Mouse (Mus musculus) lung, embryonic 14.5 days (tissue): ENCODE data around the gene Mgll. TPM values are rescaled to one million over a fixed set of nuclear protein-coding genes. Genes with fewer than 3 reads are reported as not detected.

Source experiments
- ATAC-seq: fragments of 200-750 bp; cut with Nextera tagmentation; 2 replicates; pipeline ENCODE4 v1.8.0; 2017; ENCODE audit warnings: mild to moderate bottlenecking, moderate TSS enrichment, moderate library complexity; ENCODE audit not compliant: insufficient read depth
- DNase-seq: peaks from one replicate; pipeline ENCODE4 v3.0.0-alpha.2; 2015
- H3K27ac ChIP-seq: fragments of 300-500 bp; sonication (generic); 2 replicates; pipeline ENCODE4 v1.5.1; 2014; ENCODE audit warnings: low read depth, mild to moderate bottlenecking, moderate library complexity
- H3K27me3 ChIP-seq: fragments of 300-500 bp; sonication (generic); 2 replicates; pipeline ENCODE4 v1.6.1; 2014; ENCODE audit warnings: low read length, control low read depth; ENCODE audit not compliant: insufficient read depth
- H3K36me3 ChIP-seq: fragments of 300-500 bp; sonication (generic); 2 replicates; pipeline ENCODE4 v1.6.1; 2014; ENCODE audit warnings: control low read depth; ENCODE audit not compliant: insufficient read depth
- H3K4me1 ChIP-seq: fragments of 300-500 bp; sonication (generic); 2 replicates; pipeline ENCODE4 v1.6.1; 2014; ENCODE audit warnings: antibody characterized with exemption, control low read depth; ENCODE audit not compliant: insufficient read depth
- H3K4me2 ChIP-seq: fragments of 300-500 bp; sonication (generic); 2 replicates; pipeline ENCODE4 v1.6.1; 2014; ENCODE audit warnings: mild to moderate bottlenecking
- H3K4me3 ChIP-seq: fragments of 300-500 bp; sonication (generic); 2 replicates; pipeline ENCODE4 v1.5.1; 2014; ENCODE audit warnings: low read depth, low read length
- H3K9ac ChIP-seq: fragments of 300-500 bp; sonication (generic); 2 replicates; pipeline ENCODE4 v1.6.1; 2014
- H3K9me3 ChIP-seq: fragments of 300-500 bp; sonication (generic); 2 replicates; pipeline ENCODE4 v1.6.1; 2016; ENCODE audit warnings: low read depth, low read length, control low read depth
- CTCF ChIP-seq: IDR thresholded peaks from 2 replicates; pipeline ENCODE4 v1.5.1; 2016; ENCODE audit warnings: antibody characterized with exemption, low read depth
- WGBS: fragments of 180-500 bp; shearing (Covaris S2); extraction: QIAGEN DNeasy Blood & Tissue Kit; methylation state at CpG from one replicate; pipeline ENCODE4 v1.1.7; 2014; 5-methylcytosine and 5-hydroxymethylcytosine counted together
- polyA plus RNA-seq: library from polyadenylated mRNA; unstranded; fragments of >200 nt; fragmentation: Nextera tagmentation; extraction: Ambion mirVana; gene quantifications from 2 replicates; pipeline ENCODE4 v1.2.1, GENCODE M21; 2014

The Mgll gene
- polyA plus RNA-seq, 1 experiment from 2014 or later = 71.5 TPM

GRCm38 (mm10) chr6:88809091-88810037 is 85.2 kb downstream of the Mgll start:
- Histone ChIP-seq H3K9ac (no peak overlapping the region), H3K4me3 (no peak overlapping the region), H3K36me3 (0 out of 2 replicates have a peak, but pooled peaks cover 7% of the 10 kb centered on the region), H3K9me3 (no peaks in the 10 kb centered on the region), H3K27me3 (no peaks in the 10 kb centered on the region), H3K4me2 (no peak overlapping the region), H3K27ac (peak overlapping the region; percentile 30; the same call in 1 of the 2 replicates), H3K4me1 (peaks cover 7% of the 10 kb centered on the region; the same call in 1 of the 2 replicates)
- DNase-seq (peak; percentile 67), ATAC-seq (peak; percentile 46; the same call in 1 of the 2 replicates)
- WGBS = 32% methylated on average over 23 of the region's 23 CpGs
- no peak for TF ChIP-seq CTCF

GRCm38 (mm10) chr6:88810291-88810690 is 86.1 kb downstream of the Mgll start:
- Histone ChIP-seq H3K27ac (no peak overlapping the region; the same call in 1 of the 2 replicates), H3K4me3 (no peak overlapping the region), H3K4me2 (no peak overlapping the region), H3K9ac (no peak overlapping the region), H3K4me1 (peaks cover 7% of the 10 kb centered on the region; the same call in 1 of the 2 replicates), H3K27me3 (no peaks in the 10 kb centered on the region), H3K9me3 (no peaks in the 10 kb centered on the region), H3K36me3 (0 out of 2 replicates have a peak, but pooled peaks cover 7% of the 10 kb centered on the region)
- no peak for TF ChIP-seq CTCF
- peak; percentile 47 for DNase-seq
- 46% methylated on average over 3 of the region's 3 CpGs for WGBS
- 0 out of 2 replicates have a peak, but pooled peaks have one; percentile 14 for ATAC-seq

- DNase-seq (no peak), ATAC-seq (no peak)
- Histone ChIP-seq H3K27ac (peak overlapping the region; percentile 73; the same call in 1 of the 2 replicates), H3K4me2 (no peak overlapping the region), H3K4me1 (peaks cover 7% of the 10 kb centered on the region; the same call in 1 of the 2 replicates), H3K9me3 (no peaks in the 10 kb centered on the region), H3K9ac (no peak overlapping the region), H3K27me3 (no peaks in the 10 kb centered on the region), H3K36me3 (0 out of 2 replicates have a peak, but pooled peaks cover 7% of the 10 kb centered on the region), H3K4me3 (no peak overlapping the region)
- WGBS = 23% methylated on average over 7 of the region's 7 CpGs
- no peak for TF ChIP-seq CTCF
These were observed 87.2 kb downstream of the Mgll start for GRCm38 (mm10) chr6:88811396-88811795.

GRCm38 (mm10) chr6:88811880-88812400 is 87.7 kb downstream of the Mgll start:
- TF ChIP-seq CTCF = no peak
- 41% methylated on average over 7 of the region's 7 CpGs for WGBS
- H3K4me3 ChIP-seq = no peak overlapping the region
- peak overlapping the region; percentile 73 for H3K27ac ChIP-seq
- no peak overlapping the region for H3K4me2 ChIP-seq
- ATAC-seq (no peak), DNase-seq (peak; percentile 45)
- peaks cover 7% of the 10 kb centered on the region; the same call in 1 of the 2 replicates for H3K4me1 ChIP-seq
- 0 out of 2 replicates have a peak, but pooled peaks cover 7% of the 10 kb centered on the region for H3K36me3 ChIP-seq
- H3K9ac ChIP-seq = no peak overlapping the region
- H3K9me3 ChIP-seq = no peaks in the 10 kb centered on the region
- H3K27me3 ChIP-seq = no peaks in the 10 kb centered on the region

- ATAC-seq = no peak
- Histone ChIP-seq H3K27me3 (no peaks in the 10 kb centered on the region), H3K36me3 (0 out of 2 replicates have a peak, but pooled peaks cover 7% of the 10 kb centered on the region), H3K9me3 (no peaks in the 10 kb centered on the region), H3K9ac (no peak overlapping the region), H3K4me1 (peaks cover 7% of the 10 kb centered on the region; the same call in 1 of the 2 replicates), H3K4me3 (no peak overlapping the region), H3K4me2 (no peak overlapping the region), H3K27ac (no peak overlapping the region)
- WGBS = 81% methylated on average over 3 of the region's 3 CpGs
- peak; percentile 76 for TF ChIP-seq CTCF
- DNase-seq = peak; percentile 82
These were observed 88.7 kb downstream of the Mgll start for GRCm38 (mm10) chr6:88812886-88813285.

GRCm38 (mm10) chr6:88813832-88814231 is 89.6 kb downstream of the Mgll start:
- 0 out of 2 replicates have a peak, but pooled peaks cover 1% of the 10 kb centered on the region for H3K4me1 ChIP-seq
- WGBS = 63% methylated on average over 10 of the region's 10 CpGs

More at GRCm38 (mm10) chr6:88813832-88814231, 89.6 kb downstream of the Mgll start:
- no peak overlapping the region for H3K4me2 ChIP-seq
- H3K27ac ChIP-seq = no peak overlapping the region
- H3K9me3 ChIP-seq = no peaks in the 10 kb centered on the region
- peaks cover 13% of the 10 kb centered on the region; the same call in 1 of the 2 replicates for H3K36me3 ChIP-seq
- ATAC-seq = no peak
- no peak overlapping the region for H3K9ac ChIP-seq
- TF ChIP-seq CTCF = no peak
- DNase-seq = no peak
- H3K27me3 ChIP-seq = no peaks in the 10 kb centered on the region
- no peak overlapping the region for H3K4me3 ChIP-seq
